Mouse (Mus musculus) erythroblast, adult 5-6 weeks (primary cell): Measurements from ENCODE around the gene Slc29a4. TPM values are rescaled to one million over a fixed set of nuclear protein-coding genes. Genes with fewer than 3 reads are reported as not detected.

Source experiments
- ATAC-seq: replicated peaks from 2 replicates; pipeline ENCODE4 v1.8.0; 2016; ENCODE audit warnings: moderate number of reproducible peaks, mild to moderate bottlenecking, moderate TSS enrichment, inconsistent platforms; ENCODE audit not compliant: poor library complexity, low FRiP score, severe bottlenecking
- total RNA-seq, 2 experiments: library from RNA; stranded (forward) in 1 of 2; stranded (reverse) in 1 of 2; fragments of 150-400 nt in 1 of 2; fragments of 200-764, 138-1000 nt in 1 of 2; gene quantifications; 2 replicates each; pipeline versions ENCODE4 v1.2.3 to v1.2.4; 2015 to 2017; ENCODE audit warnings: low replicate concordance in 2 of 2

The Slc29a4 gene
- total RNA-seq (2015; ENCODE audit: low replicate concordance) (not detected in 2 replicates), total RNA-seq (2017; ENCODE audit: low replicate concordance) (not detected in 2 replicates)

DNA sequence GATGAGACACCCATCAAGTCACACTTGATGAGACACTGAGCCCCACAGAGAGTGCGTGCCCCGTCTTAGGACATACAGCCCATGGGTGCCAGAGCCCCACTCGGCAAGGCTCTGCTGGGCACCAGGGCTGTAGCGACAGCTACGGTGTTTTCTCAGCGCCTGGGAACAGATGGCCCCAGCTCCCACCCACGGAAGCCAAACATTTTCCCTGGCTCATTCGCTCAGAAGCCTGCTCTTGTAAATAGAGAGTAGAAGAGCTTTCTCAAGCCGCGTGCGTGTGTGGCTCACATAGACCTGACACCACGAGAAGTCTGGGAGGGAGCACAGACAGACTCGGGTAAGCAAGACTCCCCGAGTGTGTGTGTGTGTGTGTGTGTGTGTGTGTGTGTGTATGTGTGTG, at the start of gene Slc29a4:
Slc29a4 (plus strand) TSS at position 265 of the 400 bp plus-strand sequence.
- ATAC-seq: no peak

DNA sequence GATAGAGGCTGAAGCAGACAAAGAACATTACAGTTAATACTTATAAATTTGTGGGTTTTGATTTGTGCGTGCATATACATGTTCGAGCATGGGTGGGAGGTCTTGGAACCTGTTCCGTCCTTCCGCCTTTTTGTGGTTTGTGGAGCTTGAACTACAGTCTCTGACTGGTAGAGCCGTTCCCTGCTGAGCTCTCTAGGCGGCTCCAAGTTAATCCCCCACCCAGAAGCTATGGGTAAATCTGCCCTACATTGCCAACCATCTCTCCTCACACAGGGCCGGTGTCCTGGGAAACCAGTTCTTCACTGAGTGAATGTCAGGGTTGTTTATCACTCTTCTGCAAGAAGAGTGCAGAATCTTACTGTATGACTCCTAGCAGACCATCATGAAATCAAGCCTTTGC, 44.1 kb upstream of the Slc29a4 start:
- ATAC-seq: no peak

DNA sequence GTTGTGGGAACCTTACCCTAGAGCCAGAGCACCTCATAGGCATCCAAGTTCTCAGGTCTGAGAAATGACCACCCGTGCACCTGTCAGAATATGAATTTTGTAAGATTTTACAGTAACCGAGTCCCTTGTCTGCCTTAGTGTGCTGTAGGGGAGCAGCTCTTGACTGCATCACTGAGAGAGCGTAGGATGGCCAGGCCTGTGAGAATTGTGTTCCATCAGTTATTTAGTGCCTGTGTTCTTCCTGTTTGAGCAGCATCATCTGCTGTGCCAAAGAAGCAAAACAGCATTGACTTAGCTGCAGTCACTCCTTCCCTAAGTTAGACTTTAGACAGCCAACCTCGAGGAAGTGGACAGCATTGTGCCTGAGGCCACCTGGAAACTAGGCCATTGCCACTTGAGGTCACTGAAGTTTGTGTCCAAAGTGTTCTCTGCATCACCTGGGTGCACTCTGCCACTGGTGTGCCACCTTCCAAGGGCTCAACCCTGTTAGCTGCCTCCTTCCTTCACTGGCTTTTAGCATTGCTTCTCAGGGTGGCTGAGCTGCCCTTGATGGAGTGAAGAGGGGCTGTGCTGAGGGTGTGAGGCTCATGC, 42.8 kb upstream of the Slc29a4 start:
- ATAC-seq: peak; percentile 10; the same call in 1 of the 2 replicates

DNA sequence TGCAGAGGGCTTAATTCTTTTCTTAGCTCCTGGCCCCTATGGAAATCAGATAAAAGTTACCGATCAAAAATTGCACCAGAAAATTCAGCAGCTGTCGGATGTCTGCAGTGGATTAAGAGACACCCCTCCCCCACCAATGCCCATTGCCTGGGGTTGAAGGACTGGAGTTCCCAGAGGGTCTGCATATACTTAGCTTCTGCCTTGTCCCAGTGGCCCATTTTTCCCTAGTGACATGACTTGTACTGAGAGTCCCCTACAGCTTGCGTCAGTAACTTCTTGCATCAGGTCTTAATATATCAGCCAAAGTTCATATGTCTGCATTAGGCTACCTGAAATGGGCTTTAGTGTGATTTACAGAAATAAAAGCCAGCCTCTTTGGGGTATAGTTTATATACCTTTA, 41.9 kb upstream of the Slc29a4 start:
- 0 out of 2 replicates have a peak, but pooled peaks have one; percentile 8 for ATAC-seq

DNA sequence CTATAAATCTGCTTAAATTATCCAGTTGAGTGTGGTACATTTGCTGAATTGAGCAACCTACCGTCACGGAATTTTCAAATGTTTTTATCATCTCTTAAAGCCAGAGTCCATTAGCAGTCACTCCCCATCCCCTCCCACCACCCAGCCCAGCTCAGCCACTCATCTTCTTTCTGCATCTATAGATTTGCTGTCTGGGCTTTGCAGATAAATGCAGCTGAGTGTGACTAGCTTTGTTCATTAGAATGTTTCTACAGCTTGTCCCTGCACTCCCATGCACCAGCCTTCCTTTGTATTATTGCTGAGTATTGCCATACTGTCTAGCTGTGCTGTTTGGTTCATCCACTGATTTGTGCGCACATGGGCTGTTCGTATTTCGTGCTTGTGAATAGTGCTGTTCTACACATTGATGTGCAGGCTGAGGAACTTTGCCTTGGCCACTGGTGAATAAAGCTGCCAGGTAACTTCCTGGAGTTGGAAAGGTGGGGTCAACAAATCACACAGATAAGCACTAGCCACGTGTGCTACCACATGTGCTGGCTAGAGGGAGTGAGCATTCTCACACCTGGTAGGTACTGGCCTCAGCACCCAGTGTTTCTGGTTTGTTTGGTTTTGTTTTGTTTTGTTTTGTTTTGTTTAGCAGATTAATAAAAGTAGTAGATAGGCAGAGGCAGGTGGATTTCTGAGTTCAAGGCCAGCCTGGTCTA, 41.4 kb upstream of the Slc29a4 start:
- ATAC-seq: peak; percentile 81

DNA sequence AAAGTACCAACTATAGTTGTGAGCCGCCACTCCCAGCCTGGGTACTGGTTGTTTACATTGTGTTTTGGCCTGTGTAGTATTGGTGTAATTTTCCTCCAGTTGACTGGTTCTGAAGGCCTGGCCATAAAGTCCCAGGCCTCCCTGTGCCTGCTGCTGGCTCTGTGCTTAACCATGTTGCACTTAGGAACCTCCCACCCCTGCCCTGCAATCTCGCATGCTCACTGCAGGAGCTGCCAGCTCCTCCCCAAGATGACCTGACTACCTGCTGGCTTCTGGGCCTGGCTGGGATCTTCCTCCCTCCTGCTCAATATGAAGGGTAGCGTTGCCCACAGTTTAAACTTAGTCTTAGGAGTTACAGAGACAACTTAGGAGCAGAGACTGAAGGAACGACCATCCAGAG, 40.0 kb upstream of the Slc29a4 start:
- ATAC-seq: peak; percentile 61

DNA sequence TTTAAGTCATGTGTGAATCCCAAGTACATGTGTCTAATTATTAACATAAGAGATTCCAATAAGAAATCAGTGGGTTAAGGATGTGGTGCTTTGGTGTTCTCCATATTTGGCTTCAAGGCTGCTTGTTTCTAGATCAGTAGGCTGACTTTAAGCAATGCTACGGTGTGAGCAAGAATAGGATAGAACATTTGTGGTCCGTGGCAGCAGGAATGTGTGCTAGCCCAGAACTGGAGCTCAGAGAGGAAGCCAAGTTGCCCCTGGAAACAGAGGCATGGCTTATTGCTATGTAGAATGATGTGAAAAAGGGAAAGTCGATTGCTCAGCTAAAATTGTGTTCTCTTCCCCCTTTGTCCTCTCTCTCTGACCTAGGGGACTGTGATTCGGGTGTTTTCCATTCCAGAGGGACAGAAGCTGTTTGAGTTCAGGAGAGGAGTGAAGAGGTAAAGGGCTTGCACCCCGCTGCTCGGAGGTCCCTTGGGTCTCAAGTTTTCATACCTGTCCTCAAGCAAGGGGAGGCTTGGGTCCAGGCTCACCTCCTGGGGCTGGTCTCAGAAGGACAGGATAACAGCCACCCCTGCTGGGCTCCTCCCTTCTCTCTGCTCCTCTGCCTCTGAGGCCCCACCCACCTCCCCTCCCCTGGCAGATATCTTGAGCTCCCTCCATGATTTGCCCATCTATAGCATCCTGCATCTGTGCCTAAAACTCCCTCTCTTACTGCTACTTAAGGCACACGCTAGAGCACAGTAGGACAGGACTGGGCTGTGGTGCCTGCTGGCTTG, 31.5 kb upstream of the Slc29a4 start:
- no peak for ATAC-seq

DNA sequence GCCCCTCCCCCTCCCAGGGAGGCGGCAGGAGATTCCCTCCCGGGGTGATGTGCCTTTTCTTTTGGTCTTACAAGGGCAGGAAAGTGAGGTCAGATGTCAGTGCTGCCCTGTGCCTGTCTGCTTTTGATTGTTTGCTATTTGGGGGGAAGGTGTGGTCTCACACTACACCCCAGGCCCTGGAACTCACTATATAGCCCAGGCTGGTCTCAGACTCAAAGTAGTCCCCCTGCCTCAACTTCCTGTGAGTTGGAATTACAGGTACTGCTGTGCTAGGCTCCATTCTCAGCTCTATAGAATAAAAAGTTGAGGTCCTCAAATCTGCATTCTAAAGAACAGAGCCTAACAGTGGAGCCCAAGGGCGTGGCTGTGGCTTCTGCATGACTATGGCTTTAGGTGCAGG, 24.4 kb upstream of the Slc29a4 start:
- no peak for ATAC-seq

DNA sequence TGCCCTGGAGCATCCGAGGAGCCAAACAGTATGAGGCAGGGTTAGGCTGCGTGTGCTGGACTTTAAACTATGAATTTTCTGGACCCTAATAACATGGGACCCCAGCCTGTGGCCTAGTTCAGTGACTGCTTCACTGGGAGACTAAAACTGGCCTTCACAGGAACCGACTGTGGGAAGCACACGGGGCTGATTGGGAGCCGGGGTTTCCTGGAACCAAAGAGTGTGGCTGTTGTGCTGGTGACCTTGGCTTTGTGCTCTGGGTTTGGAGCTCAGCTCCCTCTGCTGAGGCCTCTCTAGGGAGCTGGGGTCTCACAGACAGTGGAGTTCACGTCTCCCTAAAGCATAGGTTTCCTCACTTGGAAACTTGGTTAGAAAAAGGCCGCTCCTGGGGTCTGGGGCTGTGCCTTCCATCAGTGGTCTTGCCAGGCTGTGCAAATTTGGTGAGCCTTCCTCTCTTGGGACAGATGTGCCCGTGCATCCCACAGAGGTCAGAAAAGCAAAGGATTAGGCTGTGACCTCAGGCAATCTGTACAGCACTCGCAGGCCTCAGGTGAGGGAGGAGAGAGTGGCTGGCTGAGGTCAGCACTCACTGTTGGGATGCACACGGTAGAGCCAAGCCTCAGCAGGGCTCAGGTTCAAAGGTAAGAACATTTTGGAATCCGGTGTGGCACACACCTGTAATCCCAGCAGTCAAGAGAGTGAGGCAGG, 23.6 kb upstream of the Slc29a4 start:
- ATAC-seq: no peak

DNA sequence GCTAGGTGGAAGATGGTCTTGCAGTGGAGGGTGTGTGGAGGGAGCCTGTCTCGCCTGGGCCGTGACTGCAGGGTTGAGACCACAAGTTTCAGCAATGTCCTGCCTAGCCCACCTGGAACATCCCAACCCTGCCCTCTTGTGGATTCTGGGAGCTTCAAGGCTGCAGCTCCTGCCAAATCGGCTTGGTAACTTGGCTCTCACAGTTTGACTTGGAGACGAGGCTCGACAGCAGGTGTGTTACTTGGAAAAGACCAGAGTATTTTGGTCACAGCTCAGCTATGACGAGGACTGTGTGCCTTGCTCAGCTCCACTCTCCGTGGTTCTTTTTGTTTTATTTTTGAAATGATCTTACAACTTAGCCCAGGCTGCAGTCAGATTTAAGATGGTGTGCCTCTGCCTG, 22.6 kb upstream of the Slc29a4 start:
- ATAC-seq: no peak

DNA sequence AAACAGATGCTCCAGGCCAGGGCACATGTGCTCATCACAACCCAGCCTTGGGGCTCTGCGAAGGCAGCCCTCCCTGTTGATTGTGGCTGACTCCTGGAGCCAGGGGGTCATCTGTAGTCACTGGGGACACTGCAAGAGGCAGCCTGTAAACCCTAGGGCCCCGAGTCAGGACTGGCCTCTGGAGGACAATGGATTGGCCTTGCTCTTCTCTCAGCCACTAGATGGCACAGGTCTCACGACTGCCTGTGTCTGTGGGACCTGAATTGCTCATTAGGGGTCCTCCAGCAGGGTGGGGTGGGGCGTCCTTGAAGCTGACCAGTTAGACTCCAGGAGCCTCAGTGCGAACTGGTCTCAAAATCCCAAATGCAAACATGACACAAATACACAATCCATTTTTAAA, 19.2 kb upstream of the Slc29a4 start:
- ATAC-seq: no peak

DNA sequence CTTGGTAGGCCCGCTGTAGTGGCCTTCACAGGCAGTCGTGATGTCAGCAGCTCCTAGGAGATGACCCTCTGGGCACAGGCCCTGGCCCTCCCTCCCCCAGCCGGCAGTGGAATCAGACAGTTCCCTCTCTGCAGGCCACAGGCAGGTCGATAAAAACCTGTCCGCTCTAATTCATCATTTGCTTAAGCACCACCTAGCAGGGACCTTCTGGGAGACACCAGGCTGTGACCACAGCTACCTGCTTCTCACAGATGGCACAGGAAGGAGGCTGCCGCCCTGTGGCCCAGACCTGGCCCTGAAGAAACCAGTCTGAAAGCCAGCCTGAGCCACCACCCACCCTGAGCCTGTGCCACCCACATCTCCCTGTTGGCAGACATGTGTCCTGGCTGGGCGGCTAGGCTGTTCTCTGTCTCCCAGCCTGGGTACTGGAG, 14.2 kb upstream of the Slc29a4 start:
- ATAC-seq: no peak

DNA sequence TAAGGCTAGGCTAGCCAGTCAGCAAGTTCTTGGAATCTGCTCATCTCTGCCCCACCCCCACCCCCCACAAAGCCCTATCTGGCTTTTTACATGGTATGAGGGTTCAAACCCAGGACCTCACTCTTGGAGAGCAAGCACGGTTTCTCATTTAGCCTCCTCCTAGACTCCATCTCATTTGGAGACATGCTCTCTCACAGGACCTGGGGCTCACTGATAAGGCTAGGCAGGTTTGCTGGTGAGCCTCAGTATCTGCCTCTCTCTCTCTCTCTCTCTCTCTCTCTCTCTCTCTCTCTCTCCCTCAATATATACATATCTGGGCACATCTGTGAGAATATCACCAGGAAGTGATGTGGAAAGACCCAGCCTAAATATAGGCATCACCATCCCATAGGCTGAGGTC, 13.2 kb upstream of the Slc29a4 start:
- no peak for ATAC-seq

DNA sequence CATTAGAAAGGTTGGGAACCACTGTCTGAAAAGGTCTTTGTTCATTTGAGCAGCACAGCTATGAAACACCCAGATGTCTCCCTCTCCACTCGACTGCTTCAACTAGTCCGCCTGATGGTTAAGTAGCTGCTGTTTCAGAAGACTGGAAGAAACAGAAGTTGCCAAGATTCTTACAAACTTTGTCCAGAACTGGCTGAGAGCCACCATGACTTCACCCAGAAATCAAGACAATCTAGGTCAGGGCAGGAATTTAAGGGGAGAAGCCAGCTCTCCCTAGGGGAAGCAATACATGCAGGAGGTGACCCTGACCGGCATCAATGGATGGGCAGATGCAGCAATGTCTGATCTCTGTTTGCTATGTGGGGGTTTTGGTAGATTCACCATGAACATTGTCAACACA, 10.4 kb upstream of the Slc29a4 start:
- no peak for ATAC-seq

DNA sequence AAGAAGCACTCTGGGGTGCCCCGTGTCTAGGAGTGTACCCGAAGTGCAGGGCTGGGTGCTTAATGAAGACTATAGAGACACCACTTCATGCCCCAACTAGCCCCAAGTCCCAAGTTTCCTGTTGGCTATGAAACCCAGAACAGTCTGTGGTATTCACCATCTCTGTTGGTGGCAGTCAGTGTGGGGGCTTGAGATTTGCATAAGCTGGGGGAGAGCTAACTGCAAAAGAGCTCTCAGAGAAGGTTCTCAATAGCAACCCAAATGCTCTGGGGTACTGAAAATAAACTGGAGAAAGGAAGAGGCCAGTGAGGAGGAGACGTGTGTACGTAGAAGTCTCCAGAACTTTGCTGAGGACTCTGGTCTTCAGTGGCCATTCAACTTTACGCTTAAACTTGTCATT, 9.8 kb upstream of the Slc29a4 start:
- ATAC-seq: no peak

DNA sequence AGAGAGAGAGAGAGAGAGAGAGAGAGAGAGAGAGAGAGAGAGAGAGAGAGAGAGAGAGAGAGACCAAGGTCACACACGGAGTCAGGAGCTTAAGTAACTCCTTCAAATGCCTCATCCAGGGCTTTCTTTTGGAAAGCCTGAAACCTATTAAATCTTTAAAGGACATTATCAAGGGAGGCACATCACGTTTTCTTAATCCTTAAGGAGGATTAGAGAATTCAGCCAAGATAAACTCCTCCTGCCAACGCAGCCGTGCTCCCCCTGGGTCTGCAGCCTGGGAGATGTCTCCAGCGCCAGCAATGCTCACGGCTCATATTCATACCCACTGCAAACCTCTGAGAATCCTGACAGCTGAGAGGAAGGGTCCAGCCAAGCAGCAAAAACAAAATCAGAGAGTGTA, 3.4 kb upstream of the Slc29a4 start:
- ATAC-seq: no peak

DNA sequence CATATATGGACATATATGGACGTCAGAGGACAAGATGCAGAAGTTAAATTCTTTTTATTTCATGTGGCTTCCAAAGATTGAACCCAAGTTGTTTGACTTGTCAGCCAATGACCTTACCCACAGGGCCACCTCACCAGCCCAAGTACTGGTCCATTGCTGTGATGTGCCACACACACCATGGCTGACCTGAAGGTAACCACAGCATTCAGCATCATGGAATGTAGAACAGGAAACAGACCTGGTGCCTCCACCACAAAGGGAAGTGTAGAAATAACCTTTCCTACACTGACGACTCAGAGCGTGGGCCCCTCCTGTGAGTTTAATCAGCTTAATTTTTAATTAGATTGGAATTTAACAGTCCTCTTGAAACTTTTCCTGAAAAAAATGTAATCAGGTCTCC, 2.0 kb upstream of the Slc29a4 start:
- ATAC-seq: no peak

DNA sequence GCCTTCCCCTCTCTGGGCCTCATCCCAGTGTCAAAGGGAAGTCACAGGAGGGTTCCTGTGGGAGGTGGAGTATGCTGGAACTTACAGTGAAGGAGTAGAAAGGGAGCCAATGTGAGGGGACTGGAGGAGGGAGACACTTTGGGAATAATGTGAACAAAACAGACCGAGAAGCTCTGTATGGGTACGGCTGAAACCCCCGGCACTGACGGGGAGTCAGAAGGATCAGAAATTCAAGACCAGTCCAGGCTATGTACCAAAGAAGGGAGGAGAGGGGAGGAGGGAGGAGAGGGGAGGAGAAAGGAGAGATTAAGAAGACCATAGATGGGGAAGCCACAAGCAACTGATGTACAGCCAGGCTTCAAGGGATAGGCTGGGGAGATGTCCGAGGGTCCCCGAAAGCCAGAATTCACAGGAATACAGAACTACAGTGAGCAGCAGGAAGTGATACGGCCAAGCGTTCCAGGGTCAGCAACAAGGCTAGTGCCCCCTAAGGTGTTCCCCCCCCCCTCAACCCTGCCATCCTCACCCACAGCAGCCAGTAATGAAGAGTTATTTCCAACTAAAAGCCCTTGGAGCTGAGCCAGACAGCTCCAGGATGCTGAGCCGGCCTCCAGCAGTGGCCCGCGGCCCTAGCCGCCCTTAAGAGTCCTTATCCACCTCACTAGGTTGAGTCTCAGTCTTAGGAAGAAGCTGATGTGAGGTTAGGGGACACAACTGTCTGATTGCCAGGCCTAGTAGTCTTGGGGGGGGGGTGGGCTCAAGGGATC, 842 bp downstream of the Slc29a4 start:
- no peak for ATAC-seq

DNA sequence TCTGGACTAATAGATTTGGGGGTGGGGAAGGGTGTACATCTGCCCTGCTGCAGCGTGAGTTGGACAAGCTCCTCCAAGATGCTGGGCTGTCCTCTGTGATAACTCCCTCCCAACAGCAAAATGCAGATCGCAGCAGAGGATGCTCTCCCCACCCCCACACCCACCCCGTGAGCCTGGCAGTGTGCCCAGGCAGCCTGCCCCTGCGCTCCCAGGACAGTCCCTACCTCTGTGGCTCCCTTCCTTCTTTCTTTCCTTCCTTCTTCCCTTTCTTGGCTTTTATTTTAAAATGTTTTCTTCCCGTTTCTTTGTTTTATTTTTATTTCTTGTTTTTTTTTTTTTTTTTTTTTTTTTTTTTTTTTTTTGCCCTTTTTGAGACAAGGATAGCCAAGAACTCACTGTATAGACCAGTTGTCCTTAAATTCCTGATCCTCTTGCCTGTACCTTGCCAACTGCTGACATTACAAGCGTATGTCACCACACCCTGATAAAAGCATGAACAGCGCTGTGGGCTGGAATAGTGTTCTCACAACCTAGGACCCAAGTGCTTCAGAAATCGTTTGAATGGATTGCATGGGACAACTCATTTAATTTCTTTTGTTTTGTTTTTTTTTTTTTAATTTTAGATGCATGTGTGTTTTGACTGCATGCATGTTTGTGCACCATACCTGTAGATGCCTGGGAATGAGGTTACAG, 1.6 kb downstream of the Slc29a4 start:
- no peak for ATAC-seq
